Mouse (Mus musculus): ENCODE measurements around the gene Tmtc4. TPM values are rescaled to one million over a fixed set of nuclear protein-coding genes. Genes with fewer than 3 reads are reported as not detected.

The Tmtc4 gene
- 10 to 100 TPM; 34.8 to 52.1 TPM for total RNA-seq (2021)

DNA sequence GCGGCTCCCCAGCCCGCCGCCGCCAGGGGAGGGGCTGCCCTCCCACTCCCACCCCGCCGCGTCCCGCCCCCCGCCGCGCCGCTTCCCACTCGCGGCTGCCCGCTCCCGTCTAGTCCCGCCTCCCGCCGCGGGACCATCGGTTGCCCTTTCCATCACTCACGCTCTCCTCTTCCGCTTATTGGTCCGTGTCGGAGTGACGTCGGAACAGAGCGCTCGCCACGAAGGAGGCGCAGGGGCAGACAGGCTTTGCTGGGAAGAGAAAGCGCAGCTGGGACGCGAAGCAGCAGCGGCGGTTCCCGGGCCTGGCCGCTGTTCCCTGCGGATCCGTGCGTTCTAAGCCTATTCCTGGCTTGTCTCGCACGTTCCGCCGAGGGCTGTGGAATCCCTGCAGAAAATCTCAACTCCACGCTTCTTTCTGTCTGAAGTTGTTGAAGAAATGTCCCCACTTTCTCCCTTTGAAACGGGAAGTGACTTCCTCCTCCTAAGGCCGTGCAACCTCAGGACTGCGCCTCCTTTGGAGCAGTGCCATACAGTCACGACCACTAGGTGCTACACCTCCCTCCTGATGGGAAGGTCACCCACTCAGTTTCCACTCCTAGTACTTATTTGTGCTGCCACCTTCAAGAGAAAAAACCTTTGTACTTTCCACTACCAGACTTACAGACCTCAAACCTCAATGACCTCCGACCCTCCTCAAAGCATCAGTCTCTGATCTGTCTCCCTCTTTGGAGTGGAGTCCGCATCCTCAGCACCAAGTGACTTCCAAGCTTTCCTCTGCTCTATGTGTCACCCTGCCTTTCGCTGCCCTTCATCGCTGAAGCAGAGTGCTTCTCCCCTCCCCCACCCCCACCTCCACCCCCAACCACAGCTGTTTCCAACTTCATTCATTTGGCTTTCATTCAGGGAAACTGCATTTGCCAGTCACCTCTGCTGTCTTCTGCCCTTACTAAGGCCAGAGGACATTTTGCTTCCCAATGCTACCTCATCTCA is at the start of gene Tmtc4:
Tmtc4 (minus strand) TSS at position 810 of the 990 bp plus-strand sequence.
- intact Hi-C loops (cut with DNase I), result no loop called here
- DNase-seq (ENCODE audit: extremely low spot score in 1 of 2, low spot score in 2 of 2), result peak; percentile 94 to 96

GRCm38 (mm10) chr14:123032435-123032834 is 48.6 kb upstream of the Tmtc4 start:
- DNase-seq (ENCODE audit: extremely low spot score in 1 of 2, low spot score in 2 of 2), result no peak
- intact Hi-C loops (cut with DNase I), result no loop called here

DNA sequence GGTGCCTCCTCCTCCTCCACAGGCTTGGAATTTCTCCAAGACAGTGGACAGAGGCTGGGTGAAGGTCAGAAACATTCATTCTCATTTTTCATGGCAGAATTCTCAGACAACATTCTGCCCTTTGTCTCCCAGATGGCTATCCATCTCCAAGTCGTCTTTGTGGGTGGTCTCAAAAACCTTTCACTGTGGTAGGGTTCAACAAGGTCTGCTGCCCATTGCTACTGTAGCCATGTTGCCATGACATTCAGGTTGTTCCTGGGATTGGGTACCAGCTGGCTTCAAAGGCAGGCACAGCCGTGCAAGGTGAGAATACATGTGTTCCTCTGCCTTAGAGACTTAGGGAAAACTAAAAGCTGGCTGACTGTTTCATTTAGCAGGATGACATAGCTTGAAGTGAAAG is 44.0 kb upstream of the Tmtc4 start:
- intact Hi-C loops (cut with DNase I), result no loop called here

DNA sequence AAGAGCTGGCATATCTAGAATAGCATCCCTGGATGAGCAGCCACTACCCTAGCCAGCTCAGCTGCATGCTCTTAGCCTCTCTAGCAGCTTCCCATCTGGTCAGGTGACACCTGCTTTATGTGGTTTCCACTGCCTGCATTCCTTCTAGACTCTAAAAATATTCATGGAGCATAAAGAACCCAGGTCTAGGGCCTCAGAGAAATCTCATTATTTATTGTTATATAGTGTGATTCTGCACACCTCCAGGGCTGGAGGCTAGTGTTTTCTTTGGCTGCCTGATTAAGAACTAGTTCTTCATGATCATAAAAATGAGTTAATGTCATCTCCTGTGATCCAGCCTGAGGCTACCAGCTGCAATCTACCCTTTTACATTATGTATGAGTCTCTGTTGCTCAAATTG is 39.1 kb upstream of the Tmtc4 start:
- DNase-seq (ENCODE audit: extremely low spot score in 1 of 2, low spot score in 2 of 2), result no peak
- intact Hi-C loops (cut with DNase I), result no loop called here

More for the DNA sequence above, 44.0 kb upstream of the Tmtc4 start:
- no peak for DNase-seq (ENCODE audit: extremely low spot score in 1 of 2, low spot score in 2 of 2)

DNA sequence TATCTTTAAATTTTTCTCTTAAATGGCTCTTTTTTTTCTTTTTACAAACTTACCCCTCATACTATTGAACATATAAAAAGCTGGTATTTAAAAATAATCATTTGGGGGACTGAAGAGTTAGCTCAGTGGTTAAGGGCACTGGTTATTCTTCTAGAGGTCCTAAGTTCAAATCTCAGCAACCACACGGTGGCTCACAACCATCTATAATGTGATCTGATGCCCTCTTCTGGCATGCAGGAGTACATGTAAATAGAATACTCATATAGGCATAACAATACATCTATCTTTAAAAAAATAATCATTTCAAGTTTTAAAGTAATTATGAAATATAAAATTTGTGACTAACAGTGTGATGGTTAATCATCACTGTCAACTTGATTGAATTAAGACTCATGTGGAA is 32.5 kb upstream of the Tmtc4 start:
- intact Hi-C loops (cut with DNase I), result no loop called here
- no peak for DNase-seq (ENCODE audit: extremely low spot score in 1 of 2, low spot score in 2 of 2)

DNA sequence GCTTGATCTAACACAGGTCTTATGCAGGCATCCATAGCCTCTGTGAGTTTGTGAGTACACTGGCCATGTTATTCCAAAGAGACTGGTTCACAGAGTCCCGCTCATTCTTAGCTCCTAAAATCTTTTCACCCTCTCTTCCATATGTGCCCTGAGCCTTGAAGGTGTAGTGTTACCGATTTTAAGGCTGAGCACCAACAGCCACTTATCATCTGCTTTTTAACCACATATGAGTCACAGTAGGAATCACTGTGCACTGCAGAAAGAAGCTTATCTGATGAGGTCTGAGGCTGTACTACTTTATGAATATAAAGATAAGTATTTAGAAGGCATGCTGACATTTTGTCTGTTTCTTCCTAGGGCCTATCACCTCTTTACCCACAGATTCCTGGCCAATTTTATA is 31.9 kb upstream of the Tmtc4 start:
- intact Hi-C loops (cut with DNase I), result no loop called here
- no peak for DNase-seq (ENCODE audit: extremely low spot score in 1 of 2, low spot score in 2 of 2)

DNA sequence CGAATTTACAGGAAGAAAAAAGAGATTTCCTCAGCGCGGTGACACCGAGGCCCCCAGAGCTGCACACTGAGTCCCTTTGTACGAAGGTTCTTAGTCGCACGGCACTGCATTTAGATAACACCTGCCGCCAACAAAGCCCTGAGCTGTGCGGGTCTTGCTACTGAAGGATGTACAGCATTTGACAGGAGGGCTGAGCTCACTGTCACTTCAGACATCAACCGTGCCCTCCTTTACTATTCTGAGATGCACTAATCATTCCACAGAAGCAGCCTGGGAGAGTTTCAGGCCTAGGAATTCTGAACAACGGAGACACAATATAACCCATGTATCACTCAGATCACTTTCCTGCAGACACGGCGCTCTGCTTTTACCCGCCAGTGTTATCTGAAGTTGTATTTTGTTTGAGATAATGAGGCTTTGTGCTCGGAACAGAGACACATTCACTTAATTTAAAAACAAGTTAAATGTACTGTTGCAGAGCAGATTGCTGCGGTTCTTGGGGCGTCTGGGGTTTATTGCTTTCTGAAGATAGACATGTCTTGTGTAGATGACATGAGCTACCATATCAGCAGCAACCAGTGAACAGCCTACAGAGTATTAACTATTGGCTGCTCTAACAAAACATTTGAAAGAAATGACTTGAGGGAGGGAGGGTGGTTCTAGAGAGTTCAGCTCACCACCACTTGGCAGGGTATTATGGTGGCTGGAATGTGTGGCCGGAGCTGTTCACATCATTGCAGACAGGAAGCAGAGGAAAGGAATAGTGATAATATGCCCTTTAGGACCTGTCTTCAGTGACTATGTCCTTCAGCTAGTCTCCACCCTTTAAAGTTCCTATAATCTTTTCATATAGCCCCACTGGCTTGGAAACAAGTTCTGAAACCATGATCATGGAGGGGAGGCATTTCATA is 25.5 kb upstream of the Tmtc4 start:
- intact Hi-C loops (cut with DNase I), result no loop called here
- no peak for DNase-seq (ENCODE audit: extremely low spot score in 1 of 2, low spot score in 2 of 2)

DNA sequence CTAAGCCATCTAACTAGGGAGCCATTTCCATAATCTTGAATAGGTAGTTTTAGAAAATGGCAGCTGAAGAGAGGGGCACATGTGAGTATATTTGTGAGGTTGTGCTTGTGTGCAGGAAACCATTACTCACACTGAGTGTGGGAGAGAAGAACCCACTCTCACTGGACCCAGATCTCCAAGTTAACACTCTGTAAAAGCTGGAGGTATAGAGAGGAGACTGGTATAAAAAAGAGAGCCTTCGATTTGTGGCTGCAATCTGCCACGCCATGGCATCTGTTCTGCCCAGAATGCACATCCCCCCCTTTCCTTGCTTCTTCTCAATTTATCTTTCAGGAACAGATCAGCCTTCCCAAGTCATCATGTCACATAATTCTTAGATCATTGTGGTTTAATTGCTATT is 24.8 kb upstream of the Tmtc4 start:
- intact Hi-C loops (cut with DNase I), result no loop called here

DNA sequence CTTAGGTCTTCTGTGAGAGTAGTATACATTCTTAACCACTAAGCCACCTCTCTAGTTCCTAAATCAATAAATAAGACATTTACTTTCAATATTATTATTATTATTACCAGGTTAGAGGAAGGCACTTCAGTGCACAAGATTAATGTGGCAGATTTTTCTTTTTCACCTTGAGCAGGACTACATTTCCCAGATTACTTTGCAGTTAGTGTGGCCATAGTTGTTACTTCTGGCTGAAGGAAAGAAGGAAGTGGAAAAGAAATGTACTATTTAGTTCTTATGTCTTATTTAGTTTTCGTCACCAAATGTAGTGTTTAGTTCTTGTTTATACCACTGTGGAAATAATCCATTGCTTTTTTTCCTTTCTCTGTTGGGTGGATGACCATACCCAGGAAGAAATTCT is 19.9 kb upstream of the Tmtc4 start:
- no peak for DNase-seq (ENCODE audit: extremely low spot score in 1 of 2, low spot score in 2 of 2)
- intact Hi-C loops (cut with DNase I), result no loop called here

More for the DNA sequence above, 24.8 kb upstream of the Tmtc4 start:
- DNase-seq (ENCODE audit: extremely low spot score in 1 of 2, low spot score in 2 of 2), result no peak

DNA sequence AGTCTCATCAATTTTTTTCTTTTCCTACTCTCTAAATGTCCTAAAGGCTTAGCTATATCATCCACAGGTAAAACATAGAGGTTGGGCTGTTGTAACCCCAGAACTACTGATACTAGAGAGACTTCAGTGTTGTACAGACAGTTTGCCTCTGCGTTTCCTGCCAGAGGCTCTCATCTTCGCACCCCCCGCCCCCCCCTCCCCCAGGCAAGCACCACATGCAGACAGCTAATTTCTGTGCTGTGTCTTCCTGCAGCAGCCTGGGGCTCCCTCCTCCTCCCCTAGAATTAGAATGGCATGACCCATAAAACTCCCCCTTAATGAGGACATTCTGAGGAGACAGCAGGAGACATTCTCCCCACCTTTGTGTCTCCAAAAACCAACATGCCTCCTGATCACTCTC is 17.6 kb upstream of the Tmtc4 start:
- intact Hi-C loops (cut with DNase I), result no loop called here
- DNase-seq (ENCODE audit: extremely low spot score in 1 of 2, low spot score in 2 of 2), result no peak

GRCm38 (mm10) chr14:122997465-122997864 is 13.6 kb upstream of the Tmtc4 start:
- intact Hi-C loops (cut with DNase I), result no loop called here
- no peak for DNase-seq (ENCODE audit: extremely low spot score in 1 of 2, low spot score in 2 of 2)

DNA sequence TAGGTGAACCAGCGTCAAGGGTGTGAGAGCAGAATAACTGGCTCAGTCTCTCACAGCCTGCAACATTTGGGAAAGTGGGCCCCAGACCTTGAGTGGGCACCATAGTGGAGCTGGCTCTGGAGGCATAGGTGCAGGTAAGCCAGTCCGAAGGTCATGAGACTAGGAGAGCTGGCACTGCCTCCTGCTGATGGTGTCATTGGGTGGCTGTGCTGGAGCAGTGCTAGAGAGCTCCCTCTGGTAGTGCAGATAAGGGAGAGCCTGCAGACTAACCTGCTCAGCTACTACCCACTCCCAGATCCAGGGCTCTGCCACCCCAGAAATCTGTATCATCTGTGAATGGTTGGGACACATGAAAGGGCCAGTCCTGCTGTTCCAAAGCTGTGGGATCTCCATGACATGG is 10.1 kb upstream of the Tmtc4 start:
- DNase-seq (ENCODE audit: extremely low spot score in 1 of 2, low spot score in 2 of 2), result no peak
- intact Hi-C loops (cut with DNase I), result no loop called here

GRCm38 (mm10) chr14:122992937-122993336 is 9.1 kb upstream of the Tmtc4 start:
- intact Hi-C loops (cut with DNase I), result no loop called here
- DNase-seq (ENCODE audit: extremely low spot score in 1 of 2, low spot score in 2 of 2), result no peak

- intact Hi-C loops (cut with DNase I), result no loop called here
- DNase-seq (ENCODE audit: extremely low spot score in 1 of 2, low spot score in 2 of 2), result no peak
These were observed 6.8 kb upstream of the Tmtc4 start for GRCm38 (mm10) chr14:122990521-122991052.

GRCm38 (mm10) chr14:122986404-122986803 is 2.6 kb upstream of the Tmtc4 start:
- no peak for DNase-seq (ENCODE audit: extremely low spot score in 1 of 2, low spot score in 2 of 2)
- intact Hi-C loops (cut with DNase I), result no loop called here

DNA sequence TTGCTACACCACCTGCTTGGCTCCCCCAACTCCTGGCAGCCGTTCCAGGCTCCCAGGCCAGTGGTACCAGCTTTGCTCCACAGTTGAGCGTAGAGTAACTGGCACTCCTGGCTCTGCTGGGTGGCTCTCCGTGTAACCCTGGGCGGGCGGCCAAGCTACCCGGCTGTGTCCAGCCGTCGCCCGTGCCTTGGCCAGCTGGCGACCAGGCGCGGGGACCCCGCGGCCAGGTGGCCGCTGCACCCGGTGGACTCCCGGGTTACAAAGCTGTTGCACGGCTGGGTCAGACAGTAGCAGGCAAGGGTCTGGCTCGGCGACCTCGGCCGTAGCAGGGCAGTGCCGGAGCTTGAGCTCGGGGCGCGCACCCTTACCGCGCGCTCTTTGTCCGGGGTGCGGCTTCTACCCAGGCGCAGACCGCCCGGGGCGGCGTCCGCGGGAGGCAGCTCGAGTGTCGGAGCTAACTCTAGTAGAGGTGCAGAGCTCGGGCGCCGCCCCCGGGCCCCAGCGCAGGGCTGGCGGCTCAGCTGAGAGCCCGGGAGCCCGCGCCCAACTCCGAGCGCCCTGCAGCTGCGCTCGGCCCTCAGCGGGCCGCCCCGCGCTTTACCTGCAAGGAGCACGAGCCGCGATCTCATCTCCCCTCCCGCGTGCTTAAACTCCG is 1.1 kb downstream of the Tmtc4 start:
- intact Hi-C loops (cut with DNase I), result no loop called here
- peak; percentile 44 to 80 for DNase-seq (ENCODE audit: extremely low spot score in 1 of 2, low spot score in 2 of 2)

DNA sequence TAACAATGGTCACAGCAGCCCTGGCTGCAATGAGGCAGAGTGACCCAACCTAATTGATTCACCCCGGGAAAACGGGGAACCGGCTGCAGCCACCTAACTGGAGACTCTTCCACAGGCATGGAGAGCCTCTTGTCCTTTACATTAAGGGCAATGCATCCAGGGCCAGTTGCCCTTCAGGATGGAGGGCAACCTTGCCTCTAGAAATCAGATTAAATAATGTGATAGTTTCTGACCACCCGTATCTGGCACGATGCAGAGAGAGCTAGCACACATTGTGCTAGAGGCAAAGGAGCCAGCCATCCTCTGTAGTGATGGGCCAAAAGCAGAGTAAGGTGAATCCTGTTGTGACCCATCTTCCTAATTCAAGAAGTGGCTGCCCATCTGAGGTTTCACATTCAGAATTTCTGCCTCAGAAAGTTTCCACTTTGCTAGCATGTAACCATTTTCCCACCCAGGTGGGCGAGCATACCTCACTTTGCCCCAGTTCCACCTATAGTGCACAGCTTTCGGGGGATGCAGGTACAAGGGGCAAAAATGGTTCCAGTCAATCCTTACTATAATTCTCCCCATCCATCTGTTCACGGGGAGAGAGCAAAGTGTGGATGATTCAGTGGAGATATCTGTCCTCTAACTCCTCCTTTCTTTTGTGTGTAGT is 1.9 kb downstream of the Tmtc4 start:
- intact Hi-C loops (cut with DNase I), result no loop called here
- DNase-seq (ENCODE audit: extremely low spot score in 1 of 2, low spot score in 2 of 2), result no peak

DNA sequence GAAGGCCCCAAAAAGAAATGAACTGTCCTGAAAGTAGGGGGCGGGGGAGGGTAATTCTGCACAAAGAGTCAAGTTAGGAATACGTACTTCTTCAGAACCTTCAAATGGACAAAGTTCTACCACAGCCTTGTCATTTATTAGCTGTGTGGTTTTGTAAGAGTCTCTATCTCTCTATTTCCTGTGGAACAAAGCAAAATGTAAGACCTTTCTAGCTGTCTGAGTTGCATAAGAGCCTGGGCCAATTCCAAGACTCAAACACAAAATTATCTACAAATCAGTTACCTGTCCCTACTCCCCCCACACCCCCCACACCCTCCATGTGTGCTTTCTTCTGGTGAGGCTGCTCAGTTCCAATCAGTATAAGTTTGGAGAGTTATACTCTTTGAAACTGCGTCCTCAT is 5.0 kb downstream of the Tmtc4 start:
- intact Hi-C loops (cut with DNase I), result no loop called here
- DNase-seq (ENCODE audit: extremely low spot score in 1 of 2, low spot score in 2 of 2), result no peak

- intact Hi-C loops (cut with DNase I), result no loop called here
- DNase-seq (ENCODE audit: extremely low spot score in 1 of 2, low spot score in 2 of 2), result no peak
These were observed 6.1 kb downstream of the Tmtc4 start for GRCm38 (mm10) chr14:122977797-122978140.

Measured in left cerebral cortex, postnatal 10 days (tissue).